Mouse (Mus musculus) forebrain, embryonic 11.5 days (tissue): ENCODE measurements at regions not wholly inside any gene's neighbourhood (a gene's known extent, or its start where the extent isn't known, plus 50 kb on each side); places are given as distances from the start of the nearest gene placed in this dataset.

ENCODE experiments used
- ATAC-seq: fragments of 200-750 bp; cut with Nextera tagmentation; replicated peaks from 2 replicates; pipeline ENCODE4 v1.8.0; 2017; ENCODE audit warnings: moderate TSS enrichment; ENCODE audit not compliant: low FRiP score
- DNase-seq: peaks from one replicate; pipeline ENCODE4 v3.0.0-alpha.2; 2017; ENCODE audit warnings: low spot score
- H3K27ac ChIP-seq: fragments of 300-500 bp; sonication (generic); 2 replicates; pipeline ENCODE4 v1.5.1; 2014; ENCODE audit warnings: low read depth, low read length
- H3K27me3 ChIP-seq: fragments of 300-500 bp; sonication (generic); 2 replicates; pipeline ENCODE4 v1.6.1; 2014; ENCODE audit warnings: mild to moderate bottlenecking, low read length, mixed read lengths; ENCODE audit not compliant: control insufficient read depth, insufficient read depth
- H3K36me3 ChIP-seq: fragments of 300-500 bp; sonication (generic); 2 replicates; pipeline ENCODE4 v1.6.1; 2014; ENCODE audit warnings: mild to moderate bottlenecking, low read length, moderate library complexity, mixed read lengths; ENCODE audit not compliant: control insufficient read depth, insufficient read depth
- H3K4me1 ChIP-seq: fragments of 300-500 bp; sonication (generic); replicated peaks from 2 replicates; pipeline ENCODE4 v1.6.1; 2014; ENCODE audit warnings: low read length, mixed read lengths; ENCODE audit not compliant: control insufficient read depth, insufficient read depth
- H3K4me2 ChIP-seq: fragments of 300-500 bp; sonication (generic); 2 replicates; pipeline ENCODE4 v1.6.1; 2014; ENCODE audit warnings: low read depth, mild to moderate bottlenecking, low read length, moderate library complexity, mixed read lengths; ENCODE audit not compliant: severe bottlenecking
- H3K4me3 ChIP-seq: fragments of 300-500 bp; sonication (generic); 2 replicates; pipeline ENCODE4 v1.5.1; 2014; ENCODE audit warnings: low read depth, low read length
- H3K9ac ChIP-seq: fragments of 300-500 bp; sonication (generic); 2 replicates; pipeline ENCODE4 v1.6.1; 2014; ENCODE audit warnings: low read length
- H3K9me3 ChIP-seq: fragments of 300-500 bp; sonication (generic); 2 replicates; pipeline ENCODE4 v1.6.1; 2016; ENCODE audit warnings: low read length, mixed read lengths; ENCODE audit not compliant: control insufficient read depth
- WGBS: fragments of 180-500 bp; shearing (Covaris S2); extraction: QIAGEN DNeasy Blood & Tissue Kit; methylation state at CpG from one replicate; pipeline ENCODE4 v1.1.7; 2014; 5-methylcytosine and 5-hydroxymethylcytosine counted together

GRCm38 (mm10) chr2:61922496-61922895, 119.8 kb downstream of the Tbr1 start:
- H3K4me2 ChIP-seq = no peak overlapping the region
- no peaks in the 10 kb centered on the region for H3K9me3 ChIP-seq
- no peaks in the 10 kb centered on the region for H3K27me3 ChIP-seq
- H3K4me1 ChIP-seq = no peaks in the 10 kb centered on the region
- H3K9ac ChIP-seq = no peak overlapping the region
- DNase-seq (no peak), ATAC-seq (no peak)
- H3K4me3 ChIP-seq = no peak overlapping the region
- no peaks in the 10 kb centered on the region for H3K36me3 ChIP-seq
- WGBS = 85% methylated on average over 1 of the region's 1 CpGs
- H3K27ac ChIP-seq = no peak overlapping the region

GRCm38 (mm10) chr2:61938296-61938695, 108.0 kb upstream of the Slc4a10 start:
- H3K27me3 ChIP-seq = no peaks in the 10 kb centered on the region
- no peaks in the 10 kb centered on the region for H3K4me1 ChIP-seq
- no peak overlapping the region for H3K4me2 ChIP-seq
- DNase-seq = no peak
- H3K27ac ChIP-seq = no peak overlapping the region
- WGBS = 94% methylated on average over 2 of the region's 2 CpGs
- no peaks in the 10 kb centered on the region for H3K9me3 ChIP-seq
- ATAC-seq = no peak
- no peak overlapping the region for H3K4me3 ChIP-seq
- H3K9ac ChIP-seq = no peak overlapping the region
- H3K36me3 ChIP-seq = no peaks in the 10 kb centered on the region

GRCm38 (mm10) chr2:61965916-61966315, 80.3 kb upstream of the Slc4a10 start:
- no peak overlapping the region for H3K9ac ChIP-seq
- DNase-seq (no peak), ATAC-seq (no peak)
- H3K9me3 ChIP-seq = no peaks in the 10 kb centered on the region
- no peak overlapping the region for H3K4me2 ChIP-seq
- H3K27me3 ChIP-seq = no peaks in the 10 kb centered on the region
- WGBS = 94% methylated on average over 2 of the region's 2 CpGs
- no peaks in the 10 kb centered on the region for H3K36me3 ChIP-seq
- H3K27ac ChIP-seq = no peak overlapping the region
- H3K4me1 ChIP-seq = no peaks in the 10 kb centered on the region
- no peak overlapping the region for H3K4me3 ChIP-seq

- Histone ChIP-seq H3K9me3 (no peaks in the 10 kb centered on the region), H3K4me1 (no peaks in the 10 kb centered on the region), H3K27me3 (no peaks in the 10 kb centered on the region), H3K4me3 (no peak overlapping the region), H3K4me2 (no peak overlapping the region), H3K36me3 (no peaks in the 10 kb centered on the region), H3K9ac (no peak overlapping the region), H3K27ac (no peak overlapping the region)
- 0 out of 2 replicates have a peak, but pooled peaks have one; percentile 27 for ATAC-seq
- DNase-seq = no peak
- 23% methylated on average over 2 of the region's 2 CpGs for WGBS
These were observed 78.5 kb upstream of the Slc4a10 start for GRCm38 (mm10) chr2:61967724-61968123.

GRCm38 (mm10) chr2:61970029-61970428, 76.2 kb upstream of the Slc4a10 start:
- no peaks in the 10 kb centered on the region for H3K27me3 ChIP-seq
- DNase-seq = peak; percentile 48
- no peak overlapping the region for H3K9ac ChIP-seq
- H3K4me2 ChIP-seq = no peak overlapping the region
- no peak overlapping the region for H3K4me3 ChIP-seq
- no peak for ATAC-seq
- WGBS = 53% methylated on average over 2 of the region's 2 CpGs
- no peaks in the 10 kb centered on the region for H3K36me3 ChIP-seq
- H3K4me1 ChIP-seq = no peaks in the 10 kb centered on the region
- no peaks in the 10 kb centered on the region for H3K9me3 ChIP-seq
- H3K27ac ChIP-seq = no peak overlapping the region

GRCm38 (mm10) chr2:61984771-61985170, 61.5 kb upstream of the Slc4a10 start:
- Histone ChIP-seq H3K9ac (no peak overlapping the region), H3K27me3 (no peaks in the 10 kb centered on the region), H3K4me2 (no peak overlapping the region), H3K27ac (no peak overlapping the region), H3K4me1 (no peaks in the 10 kb centered on the region), H3K4me3 (no peak overlapping the region), H3K9me3 (no peaks in the 10 kb centered on the region), H3K36me3 (no peaks in the 10 kb centered on the region)
- ATAC-seq = no peak
- 71% methylated on average over 3 of the region's 3 CpGs for WGBS
- no peak for DNase-seq

- WGBS = 61% methylated on average over 5 of the region's 5 CpGs
These were observed 59.2 kb upstream of the Slc4a10 start for GRCm38 (mm10) chr2:61986967-61987550.

More at GRCm38 (mm10) chr2:61986967-61987550, 59.2 kb upstream of the Slc4a10 start:
- H3K27ac ChIP-seq = no peak overlapping the region
- no peak for DNase-seq
- no peaks in the 10 kb centered on the region for H3K27me3 ChIP-seq
- no peaks in the 10 kb centered on the region for H3K36me3 ChIP-seq
- no peak overlapping the region for H3K4me3 ChIP-seq
- no peaks in the 10 kb centered on the region for H3K9me3 ChIP-seq
- no peak overlapping the region for H3K9ac ChIP-seq
- no peak overlapping the region for H3K4me2 ChIP-seq
- H3K4me1 ChIP-seq = no peaks in the 10 kb centered on the region
- ATAC-seq = no peak
